Mouse (Mus musculus): Measurements from ENCODE around the gene Sfmbt1.
"Not testable (repeated sequence)": the region's sequence is repeated elsewhere in the genome, so short reads cannot be mapped to it uniquely, and the experiment has no call there.

The Sfmbt1 gene

GRCm38 (mm10) chr14:30716953-30717285, 2.3 kb downstream of the Sfmbt1 start:
- DNase-seq (ENCODE audit: low spot score in 2 of 2), result no peak

GRCm38 (mm10) chr14:30718696-30719095, 4.0 kb downstream of the Sfmbt1 start:
- DNase-seq (ENCODE audit: low spot score in 2 of 2), result not testable (repeated sequence)

GRCm38 (mm10) chr14:30719514-30719913, 4.9 kb downstream of the Sfmbt1 start:
- DNase-seq (ENCODE audit: low spot score in 2 of 2), result no peak

GRCm38 (mm10) chr14:30721850-30722249, 7.2 kb downstream of the Sfmbt1 start:
- DNase-seq (ENCODE audit: low spot score in 2 of 2), result no peak

GRCm38 (mm10) chr14:30722406-30722805, 7.8 kb downstream of the Sfmbt1 start:
- no peak for DNase-seq (ENCODE audit: low spot score in 2 of 2)

GRCm38 (mm10) chr14:30731896-30732295, 17.2 kb downstream of the Sfmbt1 start:
- DNase-seq (ENCODE audit: low spot score in 2 of 2), result no peak

- no peak for DNase-seq (ENCODE audit: low spot score in 2 of 2)
Observed at GRCm38 (mm10) chr14:30734665-30735064, 20.0 kb downstream of the Sfmbt1 start.

- no peak for DNase-seq (ENCODE audit: low spot score in 2 of 2)
Observed at GRCm38 (mm10) chr14:30735810-30736209, 21.2 kb downstream of the Sfmbt1 start.

- no peak for DNase-seq (ENCODE audit: low spot score in 2 of 2)
Observed at GRCm38 (mm10) chr14:30736413-30736812, 21.8 kb downstream of the Sfmbt1 start.

GRCm38 (mm10) chr14:30743891-30744290, 29.2 kb downstream of the Sfmbt1 start:
- DNase-seq (ENCODE audit: low spot score in 2 of 2), result no peak

- no peak for DNase-seq (ENCODE audit: low spot score in 2 of 2)
Observed at GRCm38 (mm10) chr14:30746160-30746559, 31.5 kb downstream of the Sfmbt1 start.

GRCm38 (mm10) chr14:30757239-30757638, 42.6 kb downstream of the Sfmbt1 start:
- no peak for DNase-seq (ENCODE audit: low spot score in 2 of 2)

- no peak for DNase-seq (ENCODE audit: low spot score in 2 of 2)
Observed at GRCm38 (mm10) chr14:30761211-30761610, 46.6 kb downstream of the Sfmbt1 start.

GRCm38 (mm10) chr14:30762131-30762903, 47.7 kb downstream of the Sfmbt1 start:
- DNase-seq (ENCODE audit: low spot score in 2 of 2), result no peak

GRCm38 (mm10) chr14:30762904-30763568, 48.4 kb downstream of the Sfmbt1 start:
- DNase-seq (ENCODE audit: low spot score in 2 of 2), result no peak

GRCm38 (mm10) chr14:30784614-30785013, 70.0 kb downstream of the Sfmbt1 start:
- no peak for DNase-seq (ENCODE audit: low spot score in 2 of 2)

- DNase-seq (ENCODE audit: low spot score in 2 of 2), result peak in 1 of 2 experiments; percentile 12
Observed at GRCm38 (mm10) chr14:30789471-30789870, 74.8 kb downstream of the Sfmbt1 start.

- DNase-seq (ENCODE audit: low spot score in 2 of 2), result no peak
Observed at GRCm38 (mm10) chr14:30792871-30793270, 78.2 kb downstream of the Sfmbt1 start.

GRCm38 (mm10) chr14:30801756-30802155, 87.1 kb downstream of the Sfmbt1 start:
- no peak for DNase-seq (ENCODE audit: low spot score in 2 of 2)

- DNase-seq (ENCODE audit: low spot score in 2 of 2), result no peak
Observed at GRCm38 (mm10) chr14:30821136-30821535, 106.5 kb downstream of the Sfmbt1 start.

- no peak for DNase-seq (ENCODE audit: low spot score in 2 of 2)
Observed at GRCm38 (mm10) chr14:30824456-30824995, 109.9 kb downstream of the Sfmbt1 start.

- DNase-seq (ENCODE audit: low spot score in 2 of 2), result no peak
Observed at GRCm38 (mm10) chr14:30825021-30825475, 110.4 kb downstream of the Sfmbt1 start.

Data from frontal cortex, postnatal 14 days (tissue).